Mouse (Mus musculus) limb, embryonic 13.5 days (tissue): ENCODE measurements around the gene Cdkn2aip. TPM values are rescaled to one million over a fixed set of nuclear protein-coding genes. Genes with fewer than 3 reads are reported as not detected.

ENCODE experiments used
- ATAC-seq: fragments of 200-750 bp; cut with Nextera tagmentation; 2 replicates; pipeline ENCODE4 v1.8.0; 2017; ENCODE audit warnings: low read depth, moderate number of reproducible peaks, moderate TSS enrichment; ENCODE audit not compliant: low FRiP score
- H3K27ac ChIP-seq: fragments of 300-500 bp; sonication (generic); 2 replicates; pipeline ENCODE4 v1.5.1; 2015; ENCODE audit warnings: inconsistent platforms, mild to moderate bottlenecking, moderate library complexity
- H3K27me3 ChIP-seq: fragments of 300-500 bp; sonication (generic); 2 replicates; pipeline ENCODE4 v1.6.1; 2015; ENCODE audit warnings: mild to moderate bottlenecking, inconsistent platforms
- H3K36me3 ChIP-seq: fragments of 300-500 bp; sonication (generic); 2 replicates; pipeline ENCODE4 v1.6.1; 2015; ENCODE audit warnings: inconsistent platforms, mild to moderate bottlenecking, moderate library complexity
- H3K4me1 ChIP-seq: fragments of 300-500 bp; sonication (generic); 2 replicates; pipeline ENCODE4 v1.6.1; 2015; ENCODE audit warnings: inconsistent platforms
- H3K4me2 ChIP-seq: fragments of 300-500 bp; sonication (generic); replicated peaks from 2 replicates; pipeline ENCODE4 v1.6.1; 2015; ENCODE audit warnings: inconsistent platforms, mild to moderate bottlenecking, moderate library complexity
- H3K4me3 ChIP-seq: fragments of 300-500 bp; sonication (generic); 2 replicates; pipeline ENCODE4 v1.5.1; 2015; ENCODE audit warnings: moderate library complexity, mild to moderate bottlenecking, inconsistent platforms
- H3K9ac ChIP-seq: fragments of 300-500 bp; sonication (generic); 2 replicates; pipeline ENCODE4 v1.6.1; 2015; ENCODE audit warnings: mild to moderate bottlenecking, inconsistent platforms
- H3K9me3 ChIP-seq: fragments of 300-500 bp; sonication (generic); 2 replicates; pipeline ENCODE4 v1.6.1; 2016; ENCODE audit warnings: inconsistent platforms
- WGBS: fragments of 180-500 bp; shearing (Covaris S2); methylation state at CpG from one replicate; pipeline ENCODE4 v1.1.7; 2015; 5-methylcytosine and 5-hydroxymethylcytosine counted together
- polyA plus RNA-seq: library from polyadenylated mRNA; unstranded; fragments of >200 nt; fragmentation: Nextera tagmentation; extraction: Ambion mirVana; gene quantifications from 2 replicates; pipeline ENCODE4 v1.2.1, GENCODE M21; 2015

Cdkn2aip gene
- polyA plus RNA-seq, 1 experiment from 2014 or later = 26.5 TPM

- Histone ChIP-seq H3K9ac (peak within 1 kb of the TSS; percentile 90), H3K4me1 (0 out of 2 replicates have a peak, but pooled peaks cover 7% of the 10 kb centered on the region), H3K9me3 (no peaks in the 10 kb centered on the region), H3K4me2 (peak within 1 kb of the TSS; percentile 79), H3K4me3 (peak within 1 kb of the TSS; percentile 96), H3K36me3 (no peaks in the 10 kb centered on the region), H3K27ac (peak within 1 kb of the TSS; percentile 93), H3K27me3 (no peaks in the 10 kb centered on the region)
- peak; percentile 92 for ATAC-seq
- WGBS = under 1% methylated on average over 93 of the region's 106 CpGs
Observed at GRCm38 (mm10) chr8:47674777-47675710, 38.7 kb downstream of the Cdkn2aip start, which contains the start of gene Ing2. TSS of gene Ing2 (minus strand) at chr8:47675556.

DNA sequence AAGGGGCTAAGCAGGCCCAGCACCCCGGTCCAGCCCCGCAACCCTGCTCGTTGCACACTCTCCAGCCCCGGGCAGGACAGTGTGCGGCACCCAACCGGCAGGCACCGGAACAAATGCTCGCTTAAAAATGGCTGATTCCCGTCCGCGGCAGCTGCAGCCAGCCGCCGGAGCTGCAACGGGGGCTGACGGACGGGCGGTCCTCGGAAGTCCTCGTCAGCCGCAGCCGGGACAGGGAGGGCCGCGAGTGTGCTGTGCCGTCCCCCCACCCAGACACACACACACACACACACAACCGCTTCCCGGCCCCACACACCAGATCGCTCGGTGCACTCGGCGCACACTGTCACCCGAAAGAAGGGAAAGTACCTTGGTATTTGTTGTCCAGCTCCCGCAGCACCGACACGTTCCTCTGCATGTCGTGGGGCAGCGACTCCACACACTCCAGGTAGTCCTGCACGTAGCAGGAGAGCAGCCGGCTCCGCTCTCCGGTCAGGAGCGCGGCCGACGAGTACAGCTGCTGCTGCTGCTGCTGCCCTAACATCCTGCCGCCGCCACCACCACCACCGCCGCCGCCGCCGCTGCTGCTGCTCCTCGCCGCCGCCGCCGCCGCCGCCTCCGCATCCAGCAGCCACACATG is 39.5 kb downstream of the Cdkn2aip start:
- no peaks in the 10 kb centered on the region for H3K27me3 ChIP-seq
- H3K9me3 ChIP-seq = no peaks in the 10 kb centered on the region
- H3K27ac ChIP-seq = peak overlapping the region; percentile 90
- no peaks in the 10 kb centered on the region for H3K36me3 ChIP-seq
- peak overlapping the region; percentile 89 for H3K9ac ChIP-seq
- H3K4me2 ChIP-seq = peak overlapping the region; percentile 79
- ATAC-seq = peak; percentile 9
- 0 out of 2 replicates have a peak, but pooled peaks cover 7% of the 10 kb centered on the region for H3K4me1 ChIP-seq
- peak overlapping the region; percentile 96 for H3K4me3 ChIP-seq
- under 1% methylated on average over 44 of the region's 59 CpGs for WGBS

- 0% methylated on average over 50 of the region's 53 CpGs for WGBS
- Histone ChIP-seq H3K9me3 (no peaks in the 10 kb centered on the region), H3K27ac (peak overlapping the region; percentile 90), H3K27me3 (no peaks in the 10 kb centered on the region), H3K4me1 (0 out of 2 replicates have a peak, but pooled peaks cover 7% of the 10 kb centered on the region), H3K4me2 (peak overlapping the region; percentile 79), H3K4me3 (peak overlapping the region; percentile 96), H3K36me3 (peaks cover 6% of the 10 kb centered on the region), H3K9ac (peak overlapping the region; percentile 89)
- peak; percentile 66 for ATAC-seq
Observed at GRCm38 (mm10) chr8:47673317-47674139, 40.2 kb downstream of the Cdkn2aip start.

DNA sequence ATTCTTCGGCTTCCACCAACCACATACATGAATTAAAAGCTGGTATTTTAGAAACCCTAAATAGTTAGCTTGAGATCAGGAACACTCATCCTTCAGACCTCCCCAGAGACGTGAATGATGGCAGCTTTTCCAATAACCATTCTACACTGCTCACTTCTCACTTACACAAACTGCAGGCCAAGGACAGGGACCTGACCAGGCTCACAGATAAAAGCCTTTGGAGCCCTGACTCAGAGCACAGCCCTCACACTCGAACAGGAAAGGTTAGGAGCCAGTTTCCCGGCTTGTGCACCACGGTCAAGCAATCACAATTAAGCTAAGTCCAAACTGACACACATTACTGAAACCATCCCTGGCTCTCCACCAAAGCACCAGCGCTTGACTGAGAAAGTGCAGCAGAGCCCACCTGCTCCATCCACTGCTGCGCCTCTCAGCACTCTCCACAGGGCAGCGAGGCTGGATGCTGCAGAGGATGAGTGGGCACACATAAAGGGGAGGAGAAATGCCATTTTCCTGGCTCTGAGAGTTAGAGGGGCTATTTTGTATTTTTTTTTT is 49.4 kb downstream of the Cdkn2aip start:
- H3K4me2 ChIP-seq = no peak overlapping the region
- H3K36me3 ChIP-seq = peaks cover 29% of the 10 kb centered on the region
- no peak overlapping the region for H3K27ac ChIP-seq
- WGBS = 87% methylated on average over 8 of the region's 8 CpGs
- no peaks in the 10 kb centered on the region for H3K4me1 ChIP-seq
- H3K27me3 ChIP-seq = no peaks in the 10 kb centered on the region
- ATAC-seq = no peak
- H3K9me3 ChIP-seq = no peaks in the 10 kb centered on the region
- H3K4me3 ChIP-seq = no peak overlapping the region
- no peak overlapping the region for H3K9ac ChIP-seq

DNA sequence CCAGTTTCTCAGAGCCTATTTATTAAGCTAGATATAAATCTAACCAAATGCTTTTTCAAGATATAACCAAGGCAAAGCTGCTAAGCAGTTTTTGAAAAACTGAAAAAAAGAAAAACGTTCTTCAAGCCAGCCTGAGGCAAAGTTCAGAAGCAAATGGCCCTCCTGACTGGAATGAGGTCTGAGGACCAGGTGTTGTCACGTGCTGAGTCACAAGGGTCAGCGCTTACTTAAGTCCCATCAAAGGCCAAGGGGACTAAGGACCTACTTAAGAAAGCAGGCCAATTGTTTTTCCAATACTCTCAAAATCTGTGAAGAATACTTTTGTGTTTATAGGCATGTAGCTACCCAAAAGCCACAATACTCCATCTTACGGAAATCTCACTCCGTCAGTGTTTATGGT is 50.5 kb downstream of the Cdkn2aip start:
- no peak for ATAC-seq
- Histone ChIP-seq H3K9ac (no peak overlapping the region), H3K27me3 (no peaks in the 10 kb centered on the region), H3K36me3 (peaks cover 21% of the 10 kb centered on the region), H3K9me3 (no peaks in the 10 kb centered on the region), H3K4me2 (no peak overlapping the region), H3K27ac (no peak overlapping the region), H3K4me1 (no peaks in the 10 kb centered on the region), H3K4me3 (no peak overlapping the region)
- WGBS = 75% methylated on average over 5 of the region's 5 CpGs

DNA sequence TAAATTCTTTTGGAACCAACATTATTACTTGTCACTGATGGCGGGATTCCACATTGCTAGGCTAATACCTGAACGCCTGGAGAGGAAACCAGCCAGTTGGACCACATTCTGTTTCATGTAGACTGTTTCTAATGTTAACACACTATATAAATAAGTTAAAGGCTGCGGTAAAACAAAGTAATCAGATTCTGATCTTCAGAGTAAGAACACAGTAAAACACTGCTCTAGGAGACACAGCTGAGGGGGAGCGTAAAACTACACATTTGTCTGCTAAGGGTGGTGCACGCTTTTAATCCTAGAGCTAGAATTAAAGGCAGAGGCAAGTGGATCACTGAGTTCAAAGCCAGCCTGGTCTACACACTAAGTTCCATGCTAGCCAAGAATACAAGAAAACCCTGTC is 51.0 kb downstream of the Cdkn2aip start:
- no peaks in the 10 kb centered on the region for H3K9me3 ChIP-seq
- no peaks in the 10 kb centered on the region for H3K27me3 ChIP-seq
- ATAC-seq = no peak
- no peak overlapping the region for H3K4me3 ChIP-seq
- H3K27ac ChIP-seq = no peak overlapping the region
- H3K9ac ChIP-seq = no peak overlapping the region
- no peaks in the 10 kb centered on the region for H3K4me1 ChIP-seq
- 82% methylated on average over 5 of the region's 5 CpGs for whole genome bisulfite sequencing
- no peak overlapping the region for H3K4me2 ChIP-seq
- H3K36me3 ChIP-seq = peaks cover 16% of the 10 kb centered on the region

DNA sequence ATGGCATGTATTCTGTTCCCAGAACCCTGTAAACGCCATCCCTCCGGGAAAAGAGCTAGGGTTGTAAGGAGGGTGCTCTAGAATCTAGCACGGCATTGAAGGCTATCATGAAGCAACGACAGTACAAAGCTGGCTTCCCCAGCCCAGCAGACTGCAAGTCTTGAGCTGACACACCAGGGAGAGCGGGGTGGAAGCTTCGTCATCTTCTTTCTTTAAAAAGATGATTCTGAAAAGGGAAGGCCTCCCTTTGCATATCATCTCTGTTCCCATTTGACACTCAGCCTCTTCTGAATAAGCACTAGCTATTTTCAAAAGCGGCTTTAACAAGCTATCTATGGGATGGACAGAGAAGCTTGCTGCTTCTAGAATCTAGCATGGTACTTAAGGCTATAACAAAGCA is 53.3 kb downstream of the Cdkn2aip start:
- no peaks in the 10 kb centered on the region for H3K4me1 ChIP-seq
- H3K27me3 ChIP-seq = no peaks in the 10 kb centered on the region
- ATAC-seq = no peak
- no peak overlapping the region for H3K9ac ChIP-seq
- H3K36me3 ChIP-seq = peaks cover 4% of the 10 kb centered on the region
- no peaks in the 10 kb centered on the region for H3K9me3 ChIP-seq
- H3K4me3 ChIP-seq = no peak overlapping the region
- WGBS = 91% methylated on average over 7 of the region's 7 CpGs
- H3K4me2 ChIP-seq = no peak overlapping the region
- H3K27ac ChIP-seq = no peak overlapping the region

- Histone ChIP-seq H3K27me3 (no peaks in the 10 kb centered on the region), H3K9ac (no peak overlapping the region), H3K4me1 (no peaks in the 10 kb centered on the region), H3K9me3 (no peaks in the 10 kb centered on the region), H3K4me3 (no peak overlapping the region), H3K36me3 (no peaks in the 10 kb centered on the region; the same call in 1 of the 2 replicates), H3K27ac (no peak overlapping the region), H3K4me2 (no peak overlapping the region)
- WGBS = 94% methylated on average over 5 of the region's 5 CpGs
- no peak for ATAC-seq
Observed at GRCm38 (mm10) chr8:47659463-47659862, 54.3 kb downstream of the Cdkn2aip start.

Other genes with a start within 250 kb of the Cdkn2aip start
- gene Trappc11, start 180.5 kb downstream of the Cdkn2aip start, polyA plus RNA-seq = 31.7 and 32.7 TPM in 2 replicates
- 42.7 and 46.3 TPM in 2 replicates for gene Rwdd4a, start 180.3 kb downstream of the Cdkn2aip start, polyA plus RNA-seq
- gene Ing2, start 38.4 kb downstream of the Cdkn2aip start, polyA plus RNA-seq = 9.3 and 9.7 TPM in 2 replicates
- gene Cldn24, start 108.2 kb upstream of the Cdkn2aip start, polyA plus RNA-seq = not detected in 2 replicates
- not detected in 2 replicates for gene Cldn22, start 110.5 kb upstream of the Cdkn2aip start, polyA plus RNA-seq